Mouse (Mus musculus) megakaryocyte-erythroid progenitor cell, adult 5-6 weeks (primary cell): ENCODE results near the gene Pitx1. TPM values are rescaled to one million over a fixed set of nuclear protein-coding genes. Genes with fewer than 3 reads are reported as not detected.

Experiments used
- ATAC-seq: replicated peaks from 2 replicates; pipeline ENCODE4 v1.8.0; 2016; ENCODE audit warnings: mild to moderate bottlenecking, inconsistent platforms; ENCODE audit not compliant: severe bottlenecking, poor library complexity, low FRiP score, low TSS enrichment
- total RNA-seq, 2 experiments: library from RNA; stranded (forward) in 1 of 2; stranded (reverse) in 1 of 2; fragments of 200-1000, 215-1000 nt in 1 of 2; fragments of >200 nt in 1 of 2; fragmentation: Nextera tagmentation in 1 of 2; gene quantifications; 2 replicates each; pipeline ENCODE4 v1.2.3; 2014 to 2017

Pitx1 gene
- total RNA-seq, 2 experiments from 2014 or later, result not detected

GRCm38 (mm10) chr13:55832602-55833001 is 3.4 kb downstream of the Pitx1 start:
- ATAC-seq, result no peak

- no peak for ATAC-seq
Observed at GRCm38 (mm10) chr13:55831722-55832160, 4.3 kb downstream of the Pitx1 start.

GRCm38 (mm10) chr13:55830833-55831721 is 4.9 kb downstream of the Pitx1 start:
- ATAC-seq, result no peak

- ATAC-seq, result no peak
Observed at GRCm38 (mm10) chr13:55830081-55830832, 5.7 kb downstream of the Pitx1 start.

GRCm38 (mm10) chr13:55829018-55829655 is 6.9 kb downstream of the Pitx1 start:
- ATAC-seq, result no peak

GRCm38 (mm10) chr13:55828141-55829017 is 7.6 kb downstream of the Pitx1 start:
- no peak for ATAC-seq

- no peak for ATAC-seq
Observed at GRCm38 (mm10) chr13:55827679-55828140, 8.3 kb downstream of the Pitx1 start.

- no peak for ATAC-seq
Observed at GRCm38 (mm10) chr13:55826796-55827678, 9.0 kb downstream of the Pitx1 start.

- no peak for ATAC-seq
Observed at GRCm38 (mm10) chr13:55826008-55826671, 9.9 kb downstream of the Pitx1 start.

- ATAC-seq, result no peak
Observed at GRCm38 (mm10) chr13:55825245-55825681, 10.7 kb downstream of the Pitx1 start.

- no peak for ATAC-seq
Observed at GRCm38 (mm10) chr13:55824151-55824945, 11.6 kb downstream of the Pitx1 start.

GRCm38 (mm10) chr13:55822499-55822898 is 13.5 kb downstream of the Pitx1 start:
- no peak for ATAC-seq

GRCm38 (mm10) chr13:55814834-55815233 is 21.2 kb downstream of the Pitx1 start:
- ATAC-seq, result no peak

- ATAC-seq, result no peak
Observed at GRCm38 (mm10) chr13:55813490-55814016, 22.4 kb downstream of the Pitx1 start.

GRCm38 (mm10) chr13:55810947-55811346 is 25.0 kb downstream of the Pitx1 start:
- no peak for ATAC-seq

GRCm38 (mm10) chr13:55809707-55810106 is 26.3 kb downstream of the Pitx1 start:
- no peak for ATAC-seq
